Mouse (Mus musculus) myocyte (in vitro differentiated cells): ENCODE measurements at regions not wholly inside any gene's neighbourhood (a gene's known extent, or its start where the extent isn't known, plus 50 kb on each side); places are given as distances from the start of the nearest gene placed in this dataset.

Experiments used
- H3K27me3 ChIP-seq: one replicate; pipeline ENCODE4 v1.6.1; 2011; ENCODE audit not compliant: control insufficient read depth, insufficient read depth, insufficient read length
- H3K36me3 ChIP-seq: one replicate; pipeline ENCODE4 v1.6.1; 2011; ENCODE audit not compliant: control insufficient read depth, insufficient read depth
- H3K4me2 ChIP-seq: one replicate; pipeline ENCODE4 v1.6.1; 2011; ENCODE audit warnings: low read depth, control low read depth
- H3K4me3 ChIP-seq: one replicate; pipeline ENCODE4 v1.5.1; 2011; ENCODE audit warnings: mild to moderate bottlenecking, control low read depth, moderate library complexity
- H3K79me2 ChIP-seq: one replicate; pipeline ENCODE4 v1.6.1; 2011; ENCODE audit not compliant: control insufficient read depth, insufficient read depth
- H3ac ChIP-seq: one replicate; pipeline ENCODE4 v1.6.1; 2011; ENCODE audit not compliant: control insufficient read depth, insufficient read length
- CEBPB ChIP-seq: IDR thresholded peaks from 2 replicates; pipeline ENCODE4 v1.6.1; 2011; ENCODE audit warnings: mild to moderate bottlenecking, moderate library complexity; ENCODE audit not compliant: poor library complexity, insufficient read depth, severe bottlenecking
- E2F4 ChIP-seq: IDR thresholded peaks from one replicate; pipeline ENCODE4 v1.6.1; 2011; ENCODE audit warnings: mild to moderate bottlenecking, control low read depth, moderate library complexity; ENCODE audit not compliant: insufficient read depth
- MAX ChIP-seq: IDR thresholded peaks from one replicate; pipeline ENCODE4 v1.6.1; 2011; ENCODE audit warnings: low read depth, mild to moderate bottlenecking, control low read depth
- MYOD1 ChIP-seq, 3 experiments: IDR thresholded peaks; one replicate each; pipeline ENCODE4 v1.6.1; 2011; ENCODE audit warnings: control low read depth in 2 of 3, low read depth in 2 of 3, mild to moderate bottlenecking in 2 of 3, moderate library complexity in 1 of 3; ENCODE audit not compliant: insufficient read length in 2 of 3, control insufficient read depth in 1 of 3
- MYOG ChIP-seq, 3 experiments: IDR thresholded peaks; one replicate each; pipeline ENCODE4 v1.6.1; 2011; ENCODE audit warnings: control low read depth in 2 of 3, low read depth in 2 of 3, mild to moderate bottlenecking in 2 of 3; ENCODE audit not compliant: insufficient read length in 2 of 3, control insufficient read depth in 1 of 3, insufficient read depth in 1 of 3
- POLR2A ChIP-seq: IDR thresholded peaks from one replicate; pipeline ENCODE4 v1.6.1; 2011; ENCODE audit warnings: low read depth, mild to moderate bottlenecking, control low read depth, moderate library complexity; ENCODE audit not compliant: insufficient read length
- POLR2AphosphoS2 ChIP-seq: IDR thresholded peaks from one replicate; pipeline ENCODE4 v1.6.1; 2011; ENCODE audit warnings: low read depth, control low read depth; ENCODE audit not compliant: insufficient read length
- REST ChIP-seq: IDR thresholded peaks from one replicate; pipeline ENCODE4 v1.6.1; 2011; ENCODE audit warnings: mild to moderate bottlenecking, control low read depth, moderate library complexity; ENCODE audit not compliant: insufficient read depth, insufficient read length
- SRF ChIP-seq: IDR thresholded peaks from one replicate; pipeline ENCODE4 v1.6.1; 2011; ENCODE audit warnings: low read depth; ENCODE audit not compliant: control insufficient read depth, insufficient read length
- TCF12 ChIP-seq: IDR thresholded peaks from one replicate; pipeline ENCODE4 v1.6.1; 2011; ENCODE audit warnings: mild to moderate bottlenecking, control low read depth; ENCODE audit not compliant: poor library complexity, insufficient read depth, severe bottlenecking
- TCF3 ChIP-seq: IDR thresholded peaks from one replicate; pipeline ENCODE4 v1.6.1; 2011; ENCODE audit warnings: low read depth, control low read depth; ENCODE audit not compliant: insufficient read length
- USF1 ChIP-seq: IDR thresholded peaks from one replicate; pipeline ENCODE4 v1.6.1; 2011; ENCODE audit warnings: low read depth, mild to moderate bottlenecking, control low read depth, moderate library complexity

DNA sequence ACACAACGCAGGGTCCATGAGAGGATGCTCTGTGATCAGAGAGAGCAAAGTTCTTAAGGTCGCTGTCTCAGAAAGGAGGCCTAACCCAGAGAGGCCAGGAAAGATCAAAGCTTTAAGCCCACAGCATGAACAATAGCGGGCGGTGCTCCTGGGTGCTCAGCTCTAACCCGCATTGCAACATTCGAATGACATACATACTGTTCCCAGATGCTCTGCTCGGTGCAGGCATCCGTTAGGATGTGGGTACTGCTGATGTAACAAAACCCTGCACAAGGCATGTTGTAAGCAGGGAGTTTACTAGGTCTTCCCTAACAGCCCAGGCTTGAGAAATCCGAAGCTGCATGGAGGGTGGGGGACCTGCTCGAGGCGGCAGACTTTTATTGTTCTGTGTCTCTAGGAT lies 164.6 kb upstream of the Jarid2 start:
- TF ChIP-seq REST (no peak), USF1 (no peak)

DNA sequence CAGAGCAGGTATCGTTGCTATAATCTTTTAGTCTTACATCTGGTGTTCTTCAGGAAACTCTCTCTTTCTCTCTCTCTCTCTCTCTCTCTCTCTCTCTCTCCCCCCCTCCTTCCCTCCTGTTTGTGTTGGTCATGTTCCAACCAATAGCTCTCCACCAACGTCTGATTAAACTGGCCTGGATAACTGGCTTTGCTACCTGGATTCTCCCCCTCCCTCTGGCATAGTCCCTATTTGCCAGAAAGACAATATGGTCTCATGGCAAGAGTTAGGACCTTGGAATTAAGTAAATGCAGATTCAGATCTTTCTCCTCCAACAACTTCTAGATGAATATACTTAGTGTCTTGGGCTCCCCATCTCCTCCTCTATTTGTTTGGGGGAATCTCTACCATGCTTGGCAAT lies 161.6 kb upstream of the Jarid2 start:
- Histone ChIP-seq H3K4me3 (no peak overlapping the region), H3K79me2 (no peaks in the 10 kb centered on the region), H3K36me3 (no peaks in the 10 kb centered on the region), H3K4me2 (no peak overlapping the region), H3ac (no peak overlapping the region), H3K27me3 (no peaks in the 10 kb centered on the region)
- TF ChIP-seq MYOD1 (IDR thresholded peaks at IDR 0.05; ENCODE audit: control insufficient read depth in 1 of 3, insufficient read length in 2 of 3, low read depth in 2 of 3) (no peak), TCF3 (no peak), POLR2AphosphoS2 (no peak), MAX (no peak), USF1 (no peak), MYOG (IDR thresholded peaks at IDR 0.05; ENCODE audit: control insufficient read depth in 1 of 3, insufficient read depth in 1 of 3, insufficient read length in 2 of 3, low read depth in 2 of 3) (no peak), TCF12 (no peak), CEBPB (no peak), E2F4 (no peak), SRF (no peak), REST (no peak), POLR2A (no peak)

More for the DNA sequence above, 164.6 kb upstream of the Jarid2 start:
- no peaks in the 10 kb centered on the region for H3K36me3 ChIP-seq
- no peak overlapping the region for H3K4me3 ChIP-seq
- H3ac ChIP-seq: no peak overlapping the region
- H3K4me2 ChIP-seq: no peak overlapping the region
- no peaks in the 10 kb centered on the region for H3K79me2 ChIP-seq
- H3K27me3 ChIP-seq: no peaks in the 10 kb centered on the region

DNA sequence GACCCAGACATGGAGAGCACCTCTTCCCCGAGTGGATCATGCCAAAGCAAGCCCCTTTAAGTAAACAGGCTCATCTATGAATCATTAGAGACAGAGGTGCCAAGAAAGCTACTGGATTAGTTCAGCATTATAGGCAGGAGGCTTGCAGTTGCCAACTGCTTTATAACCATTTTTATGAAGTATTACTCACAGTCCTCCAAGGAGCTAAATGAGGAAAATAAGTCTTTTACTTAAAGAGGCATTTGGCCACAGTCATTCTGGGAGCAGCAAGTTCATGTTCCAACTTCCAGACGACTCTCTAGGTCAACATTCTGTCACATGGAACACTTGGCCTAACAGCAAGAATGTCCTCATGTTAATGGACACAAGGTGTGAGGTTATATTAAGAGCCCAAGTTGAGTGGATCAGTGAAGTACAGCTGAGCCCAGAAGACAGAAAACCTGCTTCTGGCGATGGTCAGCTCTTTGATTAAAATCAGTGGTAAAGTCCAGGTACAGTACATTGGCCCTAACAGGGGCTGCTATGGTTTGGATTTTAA lies 160.0 kb upstream of the Jarid2 start:
- H3K79me2 ChIP-seq: no peaks in the 10 kb centered on the region
- TF ChIP-seq POLR2AphosphoS2: no peak
- no peak for TF ChIP-seq SRF
- no peak for TF ChIP-seq MYOD1 (IDR thresholded peaks at IDR 0.05; ENCODE audit: control insufficient read depth in 1 of 3, insufficient read length in 2 of 3, low read depth in 2 of 3)
- TF ChIP-seq TCF3: no peak
- TF ChIP-seq E2F4: no peak
- no peak for TF ChIP-seq POLR2A
- TF ChIP-seq USF1: no peak
- no peak for TF ChIP-seq CEBPB
- no peak for TF ChIP-seq MAX
- no peak for TF ChIP-seq TCF12
- TF ChIP-seq MYOG (IDR thresholded peaks at IDR 0.05; ENCODE audit: control insufficient read depth in 1 of 3, insufficient read depth in 1 of 3, insufficient read length in 2 of 3, low read depth in 2 of 3): no peak
- no peak for TF ChIP-seq REST
- no peaks in the 10 kb centered on the region for H3K36me3 ChIP-seq
- H3ac ChIP-seq: no peak overlapping the region
- H3K4me2 ChIP-seq: no peak overlapping the region
- no peak overlapping the region for H3K4me3 ChIP-seq
- H3K27me3 ChIP-seq: no peaks in the 10 kb centered on the region

DNA sequence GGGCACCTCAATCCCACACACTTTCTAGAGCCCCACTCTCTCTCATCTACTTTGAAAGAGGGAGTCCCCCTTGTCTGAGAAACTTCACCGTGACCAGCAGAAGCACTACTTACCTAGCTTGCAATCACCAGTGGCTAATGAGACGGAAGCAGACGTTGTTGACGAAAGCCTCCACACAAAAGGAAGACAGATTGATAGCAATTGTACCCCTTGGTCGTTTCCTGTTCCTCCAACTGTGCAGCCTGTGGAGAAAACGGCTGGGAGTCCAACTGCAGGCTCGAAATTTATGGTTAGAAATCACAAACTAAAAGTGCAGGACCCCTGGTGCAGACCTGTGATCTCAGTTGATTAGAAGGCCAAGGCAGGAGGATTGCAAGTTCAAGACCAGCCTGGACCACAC lies 155.8 kb upstream of the Jarid2 start:
- no peaks in the 10 kb centered on the region for H3K36me3 ChIP-seq
- no peak overlapping the region for H3ac ChIP-seq
- H3K79me2 ChIP-seq: no peaks in the 10 kb centered on the region

GRCm38 (mm10) chr13:44579215-44579614 lies 150.1 kb upstream of the Jarid2 start:
- TF ChIP-seq POLR2A (no peak), MAX (no peak), USF1 (no peak), CEBPB (no peak), REST (no peak), MYOD1 (IDR thresholded peaks at IDR 0.05; ENCODE audit: control insufficient read depth in 1 of 3, insufficient read length in 2 of 3, low read depth in 2 of 3) (no peak), TCF3 (no peak), TCF12 (no peak), POLR2AphosphoS2 (no peak), SRF (no peak), MYOG (IDR thresholded peaks at IDR 0.05; ENCODE audit: control insufficient read depth in 1 of 3, insufficient read depth in 1 of 3, insufficient read length in 2 of 3, low read depth in 2 of 3) (no peak), E2F4 (no peak)
- H3ac ChIP-seq: no peak overlapping the region
- no peaks in the 10 kb centered on the region for H3K79me2 ChIP-seq
- no peak overlapping the region for H3K4me3 ChIP-seq
- no peaks in the 10 kb centered on the region for H3K36me3 ChIP-seq
- no peaks in the 10 kb centered on the region for H3K27me3 ChIP-seq
- H3K4me2 ChIP-seq: no peak overlapping the region

More for the DNA sequence above, 155.8 kb upstream of the Jarid2 start:
- no peaks in the 10 kb centered on the region for H3K27me3 ChIP-seq
- H3K4me2 ChIP-seq: no peak overlapping the region
- TF ChIP-seq MYOG (IDR thresholded peaks at IDR 0.05; ENCODE audit: control insufficient read depth in 1 of 3, insufficient read depth in 1 of 3, insufficient read length in 2 of 3, low read depth in 2 of 3) (no peak), SRF (no peak), POLR2AphosphoS2 (no peak), TCF12 (no peak), CEBPB (no peak), TCF3 (no peak), POLR2A (no peak), USF1 (no peak), MYOD1 (IDR thresholded peaks at IDR 0.05; ENCODE audit: control insufficient read depth in 1 of 3, insufficient read length in 2 of 3, low read depth in 2 of 3) (no peak), MAX (no peak), E2F4 (no peak), REST (no peak)
- no peak overlapping the region for H3K4me3 ChIP-seq
